Mouse (Mus musculus): Measurements from ENCODE around the gene Eps15.

GRCm38 (mm10) chr4:109253664-109254151 is 26.4 kb upstream of the Eps15 start:
- TF ChIP-seq CTCF (IDR thresholded peaks at IDR 0.05; ENCODE audit: low read depth) (no peak), EP300 (IDR thresholded peaks at IDR 0.05; ENCODE audit: low read depth) (no peak)
